Mouse (Mus musculus): Measurements from ENCODE around the gene Chkb. TPM values are rescaled to one million over a fixed set of nuclear protein-coding genes. Genes with fewer than 3 reads are reported as not detected.
A peak's percentile ranks its signal among the peaks of the same experiment; 100 is the strongest.

The Chkb gene
- polyA plus RNA-seq, 1 experiment from 2014 or later = 46.5 TPM

DNA sequence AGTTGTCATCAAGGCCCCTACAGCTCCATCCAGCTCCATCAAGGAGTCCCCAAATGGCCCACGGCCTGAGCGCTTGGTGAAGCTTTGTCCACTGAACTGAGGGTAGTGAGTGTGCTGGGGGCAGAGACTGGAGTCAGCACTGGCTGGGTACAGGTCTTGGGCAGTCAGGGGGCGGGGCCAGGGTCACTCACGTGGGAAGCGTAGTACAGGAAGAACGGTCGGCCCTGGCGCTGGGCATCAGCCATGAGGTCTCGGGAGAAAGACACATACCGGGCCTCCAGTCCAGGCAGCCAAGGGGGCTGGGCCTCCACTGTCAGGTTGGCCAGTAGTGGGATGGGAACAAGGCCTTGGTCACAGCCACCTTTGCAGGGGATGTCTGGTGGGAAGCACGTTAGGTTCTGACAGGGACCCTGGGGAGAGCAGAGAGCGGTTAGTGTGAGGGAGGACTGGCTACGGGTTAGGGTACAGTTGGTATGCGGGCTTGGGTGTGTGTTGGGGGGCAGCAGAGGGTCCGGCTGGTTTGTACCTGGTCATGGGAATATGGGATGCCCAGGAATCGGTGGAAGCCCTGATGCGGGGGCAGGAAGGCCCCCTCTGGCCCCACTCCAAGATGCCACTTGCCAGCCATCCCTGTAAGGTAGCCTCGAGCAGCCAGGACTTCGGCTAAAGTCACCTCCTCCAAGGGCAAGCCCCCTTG, 45.0 kb upstream of the Chkb start:
- H3K4me3 ChIP-seq (ENCODE audit: low read depth, low read length) = no peak overlapping the region
- H3K36me3 ChIP-seq (replicated peaks; ENCODE audit: control insufficient read depth, insufficient read depth, low read depth, low read length) = no peaks in the 10 kb centered on the region
- H3K9me3 ChIP-seq (replicated peaks; ENCODE audit: control insufficient read depth, low read length) = no peaks in the 10 kb centered on the region
- no peak overlapping the region for H3K27ac ChIP-seq (replicated peaks; ENCODE audit: low read depth, low read length)
- no peak for ATAC-seq (replicated peaks; ENCODE audit: insufficient number of reproducible peaks, low FRiP score, low TSS enrichment, low read depth)
- 90% methylated on average over 19 of the region's 19 CpGs for WGBS
- no peaks in the 10 kb centered on the region for H3K27me3 ChIP-seq (ENCODE audit: control insufficient read depth, insufficient read depth, low read length)
- H3K9ac ChIP-seq (replicated peaks; ENCODE audit: low read length) = no peak overlapping the region
- H3K4me1 ChIP-seq (ENCODE audit: control insufficient read depth, insufficient read depth, low read length) = no peaks in the 10 kb centered on the region
- no peak for DNase-seq (ENCODE audit: low spot score)
- H3K4me2 ChIP-seq (ENCODE audit: low read depth, low read length) = no peak overlapping the region

DNA sequence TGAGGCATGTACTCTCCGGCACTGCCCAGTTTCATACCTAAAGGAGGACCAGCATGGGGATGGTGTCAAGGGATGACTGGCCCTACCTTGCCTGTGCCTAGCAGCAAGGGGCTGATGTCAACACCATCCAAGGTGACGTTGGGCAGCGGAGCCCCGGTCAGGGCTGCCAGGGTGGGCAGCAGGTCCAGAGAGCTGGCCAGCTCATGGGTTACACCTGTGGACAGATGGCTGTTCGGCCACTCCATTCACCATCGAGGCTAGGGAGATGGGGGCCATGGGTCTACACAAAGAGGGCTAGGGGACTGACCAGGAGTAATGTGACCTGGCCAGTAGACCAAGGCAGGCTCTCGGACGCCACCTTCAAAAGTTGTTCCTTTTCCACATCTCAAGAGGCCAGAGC, 44.2 kb upstream of the Chkb start:
- ATAC-seq (replicated peaks; ENCODE audit: insufficient number of reproducible peaks, low FRiP score, low TSS enrichment, low read depth) (no peak), DNase-seq (ENCODE audit: low spot score) (no peak)
- no peaks in the 10 kb centered on the region for H3K27me3 ChIP-seq (ENCODE audit: control insufficient read depth, insufficient read depth, low read length)
- no peaks in the 10 kb centered on the region for H3K4me1 ChIP-seq (ENCODE audit: control insufficient read depth, insufficient read depth, low read length)
- H3K27ac ChIP-seq (replicated peaks; ENCODE audit: low read depth, low read length) = no peak overlapping the region
- no peak overlapping the region for H3K9ac ChIP-seq (replicated peaks; ENCODE audit: low read length)
- no peaks in the 10 kb centered on the region for H3K36me3 ChIP-seq (replicated peaks; ENCODE audit: control insufficient read depth, insufficient read depth, low read depth, low read length)
- H3K4me2 ChIP-seq (ENCODE audit: low read depth, low read length) = no peak overlapping the region
- no peak overlapping the region for H3K4me3 ChIP-seq (ENCODE audit: low read depth, low read length)
- WGBS = 92% methylated on average over 8 of the region's 8 CpGs
- H3K9me3 ChIP-seq (replicated peaks; ENCODE audit: control insufficient read depth, low read length) = no peaks in the 10 kb centered on the region

DNA sequence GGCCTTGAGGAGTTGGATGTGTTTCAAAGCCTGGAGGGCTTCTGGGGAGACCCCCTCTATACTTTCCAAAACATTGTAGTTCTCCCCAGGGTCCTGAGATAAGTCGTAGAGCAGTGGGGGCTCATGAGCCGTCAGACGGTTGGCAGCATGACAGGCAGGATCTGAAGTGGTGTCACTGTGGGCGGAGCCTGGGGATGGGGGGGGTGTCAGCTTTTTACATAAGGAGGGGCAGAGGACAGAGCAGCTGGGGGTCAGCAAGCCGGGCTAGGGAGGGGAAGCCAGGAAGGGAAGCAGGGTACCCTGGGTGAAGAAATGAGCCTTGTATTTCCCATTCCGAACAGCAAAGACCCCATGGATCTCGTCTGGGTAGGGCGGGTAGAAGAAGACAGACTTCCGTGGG, 43.7 kb upstream of the Chkb start:
- 81% methylated on average over 9 of the region's 9 CpGs for WGBS
- no peaks in the 10 kb centered on the region for H3K27me3 ChIP-seq (ENCODE audit: control insufficient read depth, insufficient read depth, low read length)
- no peaks in the 10 kb centered on the region for H3K36me3 ChIP-seq (replicated peaks; ENCODE audit: control insufficient read depth, insufficient read depth, low read depth, low read length)
- no peaks in the 10 kb centered on the region for H3K4me1 ChIP-seq (ENCODE audit: control insufficient read depth, insufficient read depth, low read length)
- H3K9me3 ChIP-seq (replicated peaks; ENCODE audit: control insufficient read depth, low read length) = no peaks in the 10 kb centered on the region
- DNase-seq (ENCODE audit: low spot score) (no peak), ATAC-seq (replicated peaks; ENCODE audit: insufficient number of reproducible peaks, low FRiP score, low TSS enrichment, low read depth) (no peak)
- no peak overlapping the region for H3K4me2 ChIP-seq (ENCODE audit: low read depth, low read length)
- H3K9ac ChIP-seq (replicated peaks; ENCODE audit: low read length) = no peak overlapping the region
- no peak overlapping the region for H3K27ac ChIP-seq (replicated peaks; ENCODE audit: low read depth, low read length)
- no peak overlapping the region for H3K4me3 ChIP-seq (ENCODE audit: low read depth, low read length)

DNA sequence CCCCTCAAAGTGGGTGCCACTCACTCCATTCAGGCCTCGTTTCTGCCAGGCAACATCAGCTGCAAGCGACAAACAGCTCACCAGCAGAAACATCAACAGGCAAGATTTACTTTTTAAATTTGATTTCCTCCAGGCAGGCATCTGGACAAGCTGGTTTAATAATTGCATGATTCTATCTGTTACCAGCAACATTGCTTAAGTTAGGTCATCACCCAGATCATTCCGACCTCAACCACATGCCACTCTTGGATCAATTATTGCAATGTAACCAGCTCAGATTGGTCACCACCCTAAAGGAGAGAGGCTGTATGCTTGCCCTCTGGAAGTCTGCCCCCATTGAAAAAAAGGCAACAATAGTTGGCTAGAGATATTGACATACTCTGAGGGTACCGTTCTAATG, 41.8 kb upstream of the Chkb start:
- WGBS = 93% methylated on average over 4 of the region's 4 CpGs
- DNase-seq (ENCODE audit: low spot score) (no peak), ATAC-seq (replicated peaks; ENCODE audit: insufficient number of reproducible peaks, low FRiP score, low TSS enrichment, low read depth) (no peak)
- H3K36me3 ChIP-seq (replicated peaks; ENCODE audit: control insufficient read depth, insufficient read depth, low read depth, low read length) = no peaks in the 10 kb centered on the region
- H3K9ac ChIP-seq (replicated peaks; ENCODE audit: low read length) = no peak overlapping the region
- H3K4me1 ChIP-seq (ENCODE audit: control insufficient read depth, insufficient read depth, low read length) = no peaks in the 10 kb centered on the region
- H3K4me3 ChIP-seq (ENCODE audit: low read depth, low read length) = no peak overlapping the region
- no peak overlapping the region for H3K4me2 ChIP-seq (ENCODE audit: low read depth, low read length)
- H3K27me3 ChIP-seq (ENCODE audit: control insufficient read depth, insufficient read depth, low read length) = no peaks in the 10 kb centered on the region
- H3K27ac ChIP-seq (replicated peaks; ENCODE audit: low read depth, low read length) = no peak overlapping the region
- H3K9me3 ChIP-seq (replicated peaks; ENCODE audit: control insufficient read depth, low read length) = no peaks in the 10 kb centered on the region

DNA sequence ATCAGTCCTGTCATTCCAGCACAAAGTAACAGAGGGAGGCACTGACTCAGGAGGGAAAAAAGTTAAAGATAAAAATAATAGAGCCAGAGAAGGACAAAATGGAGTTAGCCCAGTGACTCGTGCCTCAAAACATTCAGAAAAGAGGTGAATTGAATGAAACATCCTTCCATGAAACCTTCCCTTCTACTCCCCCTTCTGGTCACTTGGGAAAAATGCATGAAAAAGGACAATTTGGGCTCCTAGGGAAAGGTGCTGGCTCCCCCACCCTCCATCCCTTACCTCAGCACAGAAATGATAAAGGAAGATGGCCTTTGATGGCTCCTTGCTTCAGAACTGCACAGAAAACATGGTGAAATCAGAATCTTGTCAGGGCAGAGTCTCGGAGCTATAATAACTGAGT, 38.9 kb upstream of the Chkb start:
- DNase-seq (ENCODE audit: low spot score) = peak; percentile 68
- H3K4me3 ChIP-seq (ENCODE audit: low read depth, low read length) = no peak overlapping the region
- no peak for ATAC-seq (replicated peaks; ENCODE audit: insufficient number of reproducible peaks, low FRiP score, low TSS enrichment, low read depth)
- no peaks in the 10 kb centered on the region for H3K9me3 ChIP-seq (replicated peaks; ENCODE audit: control insufficient read depth, low read length)
- 34% methylated on average over 2 of the region's 2 CpGs for WGBS
- H3K27ac ChIP-seq (replicated peaks; ENCODE audit: low read depth, low read length) = no peak overlapping the region
- no peaks in the 10 kb centered on the region for H3K27me3 ChIP-seq (ENCODE audit: control insufficient read depth, insufficient read depth, low read length)
- H3K4me2 ChIP-seq (ENCODE audit: low read depth, low read length) = no peak overlapping the region
- H3K36me3 ChIP-seq (replicated peaks; ENCODE audit: control insufficient read depth, insufficient read depth, low read depth, low read length) = no peaks in the 10 kb centered on the region
- no peaks in the 10 kb centered on the region for H3K4me1 ChIP-seq (ENCODE audit: control insufficient read depth, insufficient read depth, low read length)
- no peak overlapping the region for H3K9ac ChIP-seq (replicated peaks; ENCODE audit: low read length)

DNA sequence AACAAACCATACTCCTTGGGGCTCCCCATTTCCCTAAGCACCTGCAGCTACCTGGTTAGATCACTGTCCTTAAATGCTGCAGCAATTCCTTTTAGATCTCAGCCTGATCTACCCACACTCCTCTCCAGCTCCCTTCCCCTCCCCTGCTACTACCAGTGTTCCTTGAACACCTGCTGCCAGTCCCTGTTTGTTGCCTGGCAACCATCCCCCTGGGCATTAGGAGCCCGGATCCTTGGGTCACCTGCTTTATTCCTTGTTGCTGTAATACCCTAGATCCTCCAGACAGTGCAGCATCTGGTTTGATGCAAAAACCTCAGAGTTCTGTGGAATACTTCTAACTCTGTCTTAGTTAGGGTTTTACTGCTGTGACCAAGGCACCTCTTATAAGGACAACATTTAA, 35.3 kb upstream of the Chkb start:
- Histone ChIP-seq H3K4me2 (ENCODE audit: low read depth, low read length) (no peak overlapping the region), H3K27me3 (ENCODE audit: control insufficient read depth, insufficient read depth, low read length) (no peaks in the 10 kb centered on the region), H3K9ac (replicated peaks; ENCODE audit: low read length) (no peak overlapping the region), H3K4me1 (ENCODE audit: control insufficient read depth, insufficient read depth, low read length) (no peaks in the 10 kb centered on the region), H3K4me3 (ENCODE audit: low read depth, low read length) (no peak overlapping the region), H3K27ac (replicated peaks; ENCODE audit: low read depth, low read length) (no peak overlapping the region), H3K36me3 (replicated peaks; ENCODE audit: control insufficient read depth, insufficient read depth, low read depth, low read length) (no peaks in the 10 kb centered on the region), H3K9me3 (replicated peaks; ENCODE audit: control insufficient read depth, low read length) (no peaks in the 10 kb centered on the region)
- 18% methylated on average over 1 of the region's 1 CpGs for WGBS
- ATAC-seq (replicated peaks; ENCODE audit: insufficient number of reproducible peaks, low FRiP score, low TSS enrichment, low read depth) (peak; percentile 42; the same call in 1 of the 2 replicates), DNase-seq (ENCODE audit: low spot score) (peak; percentile 22)

DNA sequence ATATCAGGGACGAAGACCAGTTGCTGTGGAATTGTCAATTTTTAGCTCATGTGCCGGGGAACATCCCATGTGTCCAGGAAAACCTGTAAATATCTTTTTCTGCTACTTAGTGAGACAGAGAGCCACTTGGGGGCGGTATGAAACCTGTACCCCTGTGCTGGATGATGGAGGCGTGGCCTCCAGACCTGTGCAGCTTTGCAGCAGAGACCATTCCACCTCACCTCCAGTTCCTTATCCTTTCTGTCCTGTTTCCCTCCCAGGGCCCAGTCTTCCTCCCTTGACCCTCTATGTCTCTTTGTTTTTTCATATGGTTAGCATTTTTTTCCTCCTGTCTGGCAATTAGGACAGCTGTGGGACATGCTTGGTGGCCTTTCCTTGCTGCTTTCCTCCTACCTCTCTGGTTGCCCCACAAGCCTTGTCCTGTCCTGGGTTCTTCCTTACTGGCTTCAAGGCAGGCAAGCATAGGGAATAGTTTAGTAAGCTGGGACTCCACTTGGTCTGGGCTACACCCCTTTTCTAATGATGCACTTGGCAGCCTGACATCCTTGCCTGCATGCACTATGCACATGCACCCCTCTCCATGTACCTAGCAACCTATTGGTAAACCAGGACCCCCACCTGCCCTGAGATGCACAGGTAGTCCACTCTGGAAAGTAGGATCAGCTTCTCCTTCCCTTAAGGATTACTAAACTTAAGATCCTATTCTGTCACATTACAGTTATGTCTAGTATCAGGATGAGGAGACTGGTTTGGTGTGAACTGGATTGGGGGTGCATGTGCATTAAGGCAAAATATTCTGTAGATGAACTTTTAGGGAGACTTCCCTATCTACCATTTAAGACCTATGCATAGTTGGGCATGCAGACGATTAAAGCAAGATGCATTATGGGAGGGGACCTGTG, 33.9 kb upstream of the Chkb start:
- Histone ChIP-seq H3K27ac (replicated peaks; ENCODE audit: low read depth, low read length) (no peak overlapping the region), H3K4me1 (ENCODE audit: control insufficient read depth, insufficient read depth, low read length) (no peaks in the 10 kb centered on the region), H3K36me3 (replicated peaks; ENCODE audit: control insufficient read depth, insufficient read depth, low read depth, low read length) (no peaks in the 10 kb centered on the region), H3K27me3 (ENCODE audit: control insufficient read depth, insufficient read depth, low read length) (no peaks in the 10 kb centered on the region), H3K9ac (replicated peaks; ENCODE audit: low read length) (no peak overlapping the region), H3K4me2 (ENCODE audit: low read depth, low read length) (no peak overlapping the region), H3K4me3 (ENCODE audit: low read depth, low read length) (no peak overlapping the region), H3K9me3 (replicated peaks; ENCODE audit: control insufficient read depth, low read length) (no peaks in the 10 kb centered on the region)
- WGBS = 58% methylated on average over 5 of the region's 5 CpGs
- DNase-seq (ENCODE audit: low spot score) = peak; percentile 24
- ATAC-seq (replicated peaks; ENCODE audit: insufficient number of reproducible peaks, low FRiP score, low TSS enrichment, low read depth) = no peak

DNA sequence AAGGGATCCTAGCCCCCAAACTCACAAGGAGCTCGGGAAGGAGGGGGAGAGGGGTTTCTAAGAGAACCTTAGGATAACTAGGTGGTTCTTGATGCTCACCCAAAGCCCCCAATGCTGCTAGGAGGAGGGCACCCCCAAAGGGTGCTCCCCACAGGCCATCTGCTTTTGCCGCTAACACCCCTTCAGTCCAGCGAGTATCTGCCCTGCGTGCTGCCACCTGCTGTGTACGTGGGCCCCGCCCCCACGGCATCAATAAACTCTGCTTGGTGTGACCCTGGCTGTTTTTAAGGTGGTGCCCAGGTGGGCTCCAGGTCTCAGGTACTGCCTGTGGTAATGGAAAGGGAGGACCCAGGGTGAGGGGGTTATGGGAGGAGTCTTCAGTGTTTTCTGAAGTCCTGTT, 32.5 kb upstream of the Chkb start:
- Histone ChIP-seq H3K27ac (replicated peaks; ENCODE audit: low read depth, low read length) (no peak overlapping the region), H3K9ac (replicated peaks; ENCODE audit: low read length) (no peak overlapping the region), H3K36me3 (replicated peaks; ENCODE audit: control insufficient read depth, insufficient read depth, low read depth, low read length) (no peaks in the 10 kb centered on the region), H3K4me3 (ENCODE audit: low read depth, low read length) (no peak overlapping the region), H3K9me3 (replicated peaks; ENCODE audit: control insufficient read depth, low read length) (no peaks in the 10 kb centered on the region), H3K4me1 (ENCODE audit: control insufficient read depth, insufficient read depth, low read length) (no peaks in the 10 kb centered on the region), H3K4me2 (ENCODE audit: low read depth, low read length) (no peak overlapping the region), H3K27me3 (ENCODE audit: control insufficient read depth, insufficient read depth, low read length) (no peaks in the 10 kb centered on the region)
- DNase-seq (ENCODE audit: low spot score) (no peak), ATAC-seq (replicated peaks; ENCODE audit: insufficient number of reproducible peaks, low FRiP score, low TSS enrichment, low read depth) (no peak)
- WGBS = 68% methylated on average over 7 of the region's 7 CpGs
